Mouse (Mus musculus): ENCODE data around the gene 1700029I15Rik.

DNA sequence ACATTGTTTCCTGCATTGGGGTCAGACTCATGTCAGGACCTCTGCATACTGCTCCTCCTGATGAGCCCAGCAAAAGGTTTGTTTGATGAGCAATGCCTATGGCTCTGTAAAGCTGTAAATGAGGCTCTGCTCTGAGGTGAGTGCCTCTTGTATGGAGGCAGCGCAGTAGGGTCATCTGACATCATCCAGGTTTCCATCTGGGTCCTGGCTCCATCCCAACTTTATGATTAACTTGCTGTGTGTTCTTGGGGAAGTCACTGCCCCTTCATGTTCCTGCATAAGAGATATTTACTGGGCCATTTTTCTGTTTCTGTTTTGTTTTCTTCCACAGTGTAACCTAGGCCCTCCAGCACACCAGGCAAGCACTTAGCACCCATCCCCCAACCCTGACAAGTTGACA lies 15.1 kb downstream of the 1700029I15Rik start:
- no peak for TF ChIP-seq POLR2A (IDR thresholded peaks at IDR 0.05; ENCODE audit: insufficient read depth, low read length)
- no peak for TF ChIP-seq CTCF (IDR thresholded peaks at IDR 0.05; ENCODE audit: low read depth, low read length)
- TF ChIP-seq EP300 (IDR thresholded peaks at IDR 0.05; ENCODE audit: insufficient read depth, low read depth, low read length): no peak

Data from ES-Bruce4 (cell line).